Mouse (Mus musculus): ENCODE data around the gene Lect2.

The Lect2 gene

DNA sequence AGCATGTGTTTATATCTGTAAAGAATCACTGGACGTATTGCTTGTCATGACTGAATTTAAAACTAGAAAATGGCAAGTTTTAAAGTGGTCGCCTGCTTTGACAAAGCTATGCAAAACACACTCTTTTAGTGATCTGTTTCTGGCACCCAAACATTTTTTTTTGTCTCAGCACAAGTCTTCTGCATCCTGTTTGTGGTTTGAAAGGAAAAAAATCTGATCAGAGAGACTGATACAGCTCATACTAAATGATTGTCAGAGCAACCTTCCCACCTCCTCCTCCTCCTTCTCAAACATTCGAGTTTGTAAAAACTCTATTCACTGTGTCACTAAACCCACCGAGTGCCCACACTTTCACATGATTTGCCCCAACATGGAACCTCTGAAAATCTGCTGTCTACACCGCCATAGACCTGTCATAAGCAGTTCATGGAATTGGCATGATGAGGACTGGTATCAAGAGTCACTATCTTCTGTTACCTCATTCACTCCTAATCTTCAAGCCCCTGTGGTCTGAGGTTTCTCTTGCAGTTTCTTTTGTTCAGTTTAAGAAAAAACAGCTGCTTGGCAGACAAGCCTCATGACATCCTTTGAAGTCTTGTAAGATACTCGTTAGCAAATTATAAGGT is 41.3 kb downstream of the Lect2 start:
- no peak for DNase-seq (ENCODE audit: low spot score in 2 of 2)

DNA sequence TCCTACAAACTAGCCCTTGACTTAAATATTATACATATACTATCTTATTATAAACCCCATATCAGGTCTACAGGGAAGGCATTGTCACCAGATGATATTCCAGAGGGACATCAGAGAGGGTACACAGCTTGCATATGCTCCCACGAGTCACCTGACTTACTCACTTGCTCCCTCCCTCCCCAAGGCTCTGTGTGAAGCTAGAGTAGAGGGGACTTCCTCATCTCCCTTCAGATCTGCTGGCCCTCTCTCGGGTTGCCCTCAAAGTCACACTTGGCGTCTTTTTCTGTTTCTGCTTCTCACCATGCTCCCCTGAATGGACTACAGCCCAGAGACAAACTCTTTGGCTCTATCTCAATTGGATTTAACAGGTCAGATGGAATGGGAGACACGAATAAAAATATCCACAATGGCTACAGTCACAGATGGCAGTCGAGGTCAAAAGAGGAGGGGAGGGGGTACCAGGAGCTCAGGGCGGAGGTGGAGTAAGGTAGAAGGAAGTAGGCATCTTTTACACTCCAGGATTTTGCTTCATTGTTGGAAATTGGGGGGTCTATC is 46.4 kb downstream of the Lect2 start:
- no peak for DNase-seq (ENCODE audit: low spot score in 2 of 2)

- DNase-seq (ENCODE audit: low spot score in 2 of 2): no peak
These were observed 47.7 kb downstream of the Lect2 start for GRCm38 (mm10) chr13:56500636-56501035.

DNA sequence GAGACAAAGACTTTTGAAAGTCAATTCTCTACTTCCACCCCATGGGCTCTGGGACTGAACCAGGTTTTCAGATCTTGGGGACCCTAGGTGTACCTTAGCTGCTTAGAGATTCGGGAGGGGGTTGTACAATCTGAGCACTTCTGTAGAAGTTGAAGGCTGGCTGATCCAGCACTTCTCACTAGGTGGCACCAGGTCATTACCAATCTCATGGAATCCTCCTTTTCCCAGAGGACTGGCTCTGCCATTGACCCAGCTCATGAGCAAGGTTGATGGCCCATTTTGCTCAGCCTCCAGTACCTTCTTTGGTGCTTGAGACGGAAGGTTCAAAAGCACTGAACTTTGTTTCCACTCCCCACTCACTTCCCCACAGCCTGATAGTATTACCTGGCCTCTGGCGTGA is 48.2 kb downstream of the Lect2 start:
- DNase-seq (ENCODE audit: low spot score in 2 of 2): no peak

DNA sequence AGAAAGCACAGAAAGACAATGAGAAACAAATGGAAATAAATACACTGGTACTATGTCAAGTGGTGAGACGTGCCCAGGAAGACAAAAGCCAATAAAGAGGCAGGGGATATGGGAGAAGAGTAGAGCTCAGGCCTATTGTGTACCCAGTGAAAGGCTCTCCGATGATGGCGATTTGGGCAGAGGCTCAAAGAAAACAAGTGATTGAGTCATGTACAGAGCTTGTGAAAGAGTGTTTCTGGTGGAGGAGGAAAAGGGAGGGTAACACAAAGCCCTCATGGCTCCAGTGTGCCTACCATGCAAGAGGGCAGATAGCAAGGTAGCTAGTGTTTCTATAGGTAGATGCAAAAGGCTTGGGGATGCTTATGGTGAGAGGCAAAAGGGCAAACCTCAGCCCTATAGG is 53.9 kb downstream of the Lect2 start:
- no peak for DNase-seq (ENCODE audit: low spot score in 2 of 2)
